Mouse (Mus musculus) cortical plate, adult 2 months (tissue): ENCODE data around the gene Cdh12.

Source experiments
- CTCF ChIP-seq: fragments of 200-500 bp; IDR thresholded peaks from 2 replicates; pipeline ENCODE4 v1.5.1; 2011; ENCODE audit warnings: mild to moderate bottlenecking, control low read depth, low read length; ENCODE audit not compliant: insufficient read depth; ENCODE audit errors: extremely low read depth
- POLR2A ChIP-seq: fragments of 200-500 bp; IDR thresholded peaks from 2 replicates; pipeline ENCODE4 v1.6.1; 2011; ENCODE audit warnings: mild to moderate bottlenecking, low read length, control low read depth; ENCODE audit not compliant: insufficient read depth; ENCODE audit errors: extremely low read depth

GRCm38 (mm10) chr15:20772289-20772688, 323.2 kb downstream of the Cdh12 start:
- TF ChIP-seq POLR2A: no peak
- TF ChIP-seq CTCF: no peak
